Mouse (Mus musculus) cerebellum, postnatal 14 days (tissue): ENCODE results near the gene 1700011M02Rik.
A peak's percentile ranks its signal among the peaks of the same experiment; 100 is the strongest.
"Not testable (repeated sequence)": the region's sequence is repeated elsewhere in the genome, so short reads cannot be mapped to it uniquely, and the experiment has no call there.

Source experiments
- DNase-seq, 2 experiments: peaks; one replicate each; pipeline ENCODE4 v3.0.0; 2021; ENCODE audit warnings: mixed read lengths in 2 of 2

The 1700011M02Rik gene

GRCm38 (mm10) chrX:102908587-102908986, at the start of gene 1700011M02Rik, which contains the start of gene Dmrtc1a:
TSS of gene 1700011M02Rik (plus strand) at chrX:102908905.
TSS of gene Dmrtc1a (minus strand) at chrX:102908687.
- DNase-seq, result not testable (repeated sequence)

DNA sequence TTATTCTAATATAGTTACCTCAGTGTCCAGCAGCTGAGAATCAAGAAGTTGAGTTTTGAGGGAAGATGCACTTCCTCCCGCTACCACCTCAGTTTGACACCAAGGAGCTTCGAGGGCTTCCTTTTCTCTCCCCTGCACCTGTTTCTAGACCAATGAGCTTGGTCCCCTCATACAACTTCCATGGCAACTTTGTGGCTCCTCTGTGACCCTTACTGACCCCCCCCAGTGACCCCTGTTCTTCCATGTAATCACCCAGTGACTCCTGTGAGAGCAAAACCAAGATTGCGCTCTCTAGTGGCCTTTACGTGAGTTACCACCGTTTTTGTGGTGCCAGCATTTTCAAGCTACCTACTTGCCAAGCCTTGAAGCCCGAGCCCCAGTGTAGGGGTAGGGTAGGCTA, 40.8 kb upstream of the 1700011M02Rik start, which contains the start of gene 1700031F05Rik:
Gene 1700031F05Rik, minus strand, starts transcription at position 101 of the 400 bp plus-strand sequence.
- no peak for DNase-seq

DNA sequence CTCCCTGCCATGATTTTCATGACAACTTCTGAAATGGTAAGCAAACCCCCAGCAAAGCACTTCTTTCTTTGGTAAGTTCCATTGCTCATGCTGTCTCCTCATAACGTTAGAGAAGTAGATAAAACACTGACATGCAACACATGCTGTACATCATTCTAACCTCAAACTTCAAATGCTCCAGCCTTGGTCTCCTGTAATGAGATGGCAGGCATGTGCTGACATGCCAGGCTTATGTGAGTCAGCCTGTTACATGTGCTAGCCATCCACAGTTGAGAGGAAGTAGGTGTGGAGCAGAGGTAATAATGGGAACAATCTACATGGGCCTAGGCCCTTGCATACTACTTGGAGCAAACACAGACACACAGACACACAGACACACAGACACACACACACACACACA, 6.1 kb downstream of the 1700011M02Rik start:
- not testable (repeated sequence) for DNase-seq

DNA sequence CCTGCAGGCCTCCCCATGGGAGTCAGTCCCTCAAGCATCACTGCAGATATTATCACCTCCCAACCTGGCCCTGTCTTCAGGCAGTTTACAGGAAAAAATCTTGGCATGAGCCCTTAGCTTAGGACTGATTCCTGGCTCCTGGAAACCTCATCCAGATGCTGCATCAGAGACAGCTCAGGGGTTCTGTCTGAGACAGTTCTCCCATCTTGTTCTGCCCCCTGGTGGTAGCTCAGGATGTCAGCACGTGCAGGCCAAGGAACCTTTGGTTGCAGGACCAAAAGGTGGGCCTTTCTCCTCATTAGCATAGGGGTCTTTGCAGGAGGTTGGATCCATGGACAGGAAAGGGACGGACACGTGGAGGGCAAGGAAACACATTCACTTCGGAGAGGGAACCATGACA, 18.0 kb downstream of the 1700011M02Rik start:
- peak; percentile 61 to 66 for DNase-seq

DNA sequence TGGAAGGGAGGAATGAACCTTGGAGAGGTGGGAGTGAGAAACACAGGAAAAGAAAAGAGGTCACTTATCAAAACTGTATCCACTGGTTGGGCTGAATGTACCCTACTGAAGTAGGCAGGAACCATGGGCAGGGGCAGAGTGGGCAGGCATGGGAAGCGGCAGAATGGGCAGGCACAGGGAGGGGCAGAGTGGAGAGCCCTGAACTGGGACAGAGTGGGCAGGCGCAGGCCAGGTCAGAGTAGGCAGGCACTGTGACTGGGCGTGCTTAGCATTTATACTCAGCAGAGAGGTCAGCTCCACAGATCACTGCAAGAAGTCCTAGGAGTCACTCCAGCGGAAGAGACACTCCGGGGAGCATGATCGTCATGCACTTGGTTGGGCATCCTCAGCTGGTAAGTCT, 19.4 kb downstream of the 1700011M02Rik start, which contains the start of gene 1700018G05Rik:
Gene 1700018G05Rik, plus strand, starts transcription at position 301 of the 400 bp plus-strand sequence.
- not testable (repeated sequence) for DNase-seq

GRCm38 (mm10) chrX:102932992-102933570, 24.4 kb downstream of the 1700011M02Rik start:
- peak; percentile 5 to 8 for DNase-seq

DNA sequence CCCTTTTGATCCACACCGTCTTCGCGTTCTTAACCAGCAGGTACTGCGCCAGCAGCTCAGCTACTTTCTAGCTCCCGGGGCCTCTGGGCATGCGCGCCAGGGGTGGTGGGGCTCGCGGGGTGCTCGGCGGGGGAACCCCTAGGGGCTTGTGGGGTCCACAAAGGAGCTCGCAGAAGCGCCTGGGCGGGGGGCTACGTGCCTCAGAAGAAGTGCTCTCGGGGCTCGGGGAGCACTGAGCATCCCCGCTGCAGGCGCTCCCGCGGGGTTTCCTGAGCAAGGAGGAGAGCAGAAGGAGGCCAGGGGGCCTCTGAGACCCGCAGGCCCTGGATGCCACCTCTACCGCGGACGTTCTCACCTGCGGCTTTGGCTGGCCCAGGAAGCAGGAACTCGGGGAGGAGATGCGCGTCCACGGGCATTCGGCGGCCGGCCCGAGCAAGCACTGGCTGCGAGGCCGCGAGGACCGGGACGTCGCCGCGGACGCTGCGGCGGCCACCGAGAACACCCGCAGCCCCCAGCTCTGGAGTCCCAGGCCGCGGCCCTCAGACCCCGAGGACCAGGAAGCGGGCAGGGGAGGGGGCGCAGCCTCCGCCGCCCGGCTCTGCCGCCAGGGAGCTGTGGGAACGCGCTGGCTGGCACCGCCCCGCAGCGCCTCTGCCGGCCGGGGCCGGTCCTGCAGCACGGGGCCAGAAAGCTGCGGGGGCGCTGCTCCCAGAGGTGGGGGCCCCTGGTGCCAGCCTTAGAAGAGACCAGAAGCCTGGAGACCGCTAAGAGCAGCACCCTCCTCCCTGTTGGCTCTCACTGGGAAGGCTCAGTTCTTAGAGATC, 25.1 kb downstream of the 1700011M02Rik start:
- peak; percentile 79 for DNase-seq

- no peak for DNase-seq
Measured at GRCm38 (mm10) chrX:102934395-102934764, 25.7 kb downstream of the 1700011M02Rik start.

GRCm38 (mm10) chrX:102936743-102937142, 28.0 kb downstream of the 1700011M02Rik start:
- no peak for DNase-seq

DNA sequence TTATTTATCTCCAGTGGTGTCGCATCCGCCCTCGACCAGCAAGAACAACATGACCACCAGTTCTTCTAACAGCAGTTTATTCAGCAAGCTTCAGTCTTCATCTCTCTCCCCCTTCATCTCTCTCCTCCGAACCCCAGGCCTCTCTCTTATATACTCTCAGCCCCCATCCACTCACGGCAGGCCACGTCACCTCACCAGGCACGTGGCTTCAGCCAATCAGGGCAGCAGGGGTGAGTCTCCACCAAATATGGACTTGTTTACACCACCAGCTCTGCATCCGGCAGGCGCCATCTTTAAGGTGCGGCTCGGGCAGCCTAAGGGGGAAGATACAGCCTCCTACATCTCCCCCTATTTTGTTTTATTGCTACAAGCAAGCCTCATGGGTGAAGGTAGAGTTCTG, 41.4 kb downstream of the 1700011M02Rik start:
- not testable (repeated sequence) for DNase-seq

GRCm38 (mm10) chrX:102958917-102959316, 50.2 kb downstream of the 1700011M02Rik start:
- peak; percentile 52 to 62 for DNase-seq
